In genomic region chr11:116852291-116852890, GRCm38 (mm10) we compare ENCODE assay signal across 8 mouse cellular contexts. TPM values are rescaled to one million over a fixed set of nuclear protein-coding genes. Genes with fewer than 3 reads are reported as not detected.
A peak's percentile ranks its signal among the peaks of the same experiment; 100 is the strongest.
DNase-seq lines count a peak whose midpoint lies in the region; ATAC-seq and TF ChIP-seq lines count a peak whose summit lies in the region.

Mfsd11 (plus strand) TSS chr11:116852440.

- intact Hi-C loops in heart, postnatal 25 days (cut with DNase I): no loop called here

- no peaks in the 10 kb centered on the region for H3K27me3 ChIP-seq in CH12.LX (replicated peaks)
- no peaks in the 10 kb centered on the region for H3K27me3 ChIP-seq in forebrain, embryonic 16.5 days (replicated peaks; ENCODE audit: control insufficient read depth, insufficient read depth, low read length)
- H3K27me3 ChIP-seq in lung, embryonic 14.5 days (ENCODE audit: insufficient read depth, low read length): no peaks in the 10 kb centered on the region
- no peaks in the 10 kb centered on the region for H3K27me3 ChIP-seq in thymus, adult 2 months (ENCODE audit: control insufficient read depth, insufficient read depth, low read length)

- TF ChIP-seq CTCF in CH12.LX (conservative IDR thresholded peaks at IDR 0.05 in 1 of 2, IDR thresholded peaks at IDR 0.05 in 1 of 2; ENCODE audit: low read depth in 2 of 2, low read length in 2 of 2): no peak
- TF ChIP-seq CTCF in layer of hippocampus, adult 2 months (conservative IDR thresholded peaks at IDR 0.05): no peak
- TF ChIP-seq CTCF in lung, embryonic 14.5 days (IDR thresholded peaks at IDR 0.05; ENCODE audit: low read depth): no peak
- no peak for TF ChIP-seq CTCF in olfactory bulb, adult 2 months (IDR thresholded peaks at IDR 0.05; ENCODE audit: insufficient read depth, low read depth, low read length)
- TF ChIP-seq CTCF in thymus, adult 2 months (IDR thresholded peaks at IDR 0.05; ENCODE audit: borderline replicate concordance, control insufficient read depth, extremely low read depth, insufficient read depth, low read length, poor library complexity): no peak

- peak within 1 kb of the TSS; percentile 88 to 95 (median 92) for H3K4me3 ChIP-seq in CH12.LX (replicated peaks in 1 of 3; ENCODE audit: low read depth in 2 of 3, low read length in 2 of 3, poor library complexity in 1 of 3)
- peak within 1 kb of the TSS; percentile 65 for H3K4me3 ChIP-seq in forebrain, embryonic 16.5 days (replicated peaks; ENCODE audit: low read length)
- peak within 1 kb of the TSS; percentile 78 for H3K4me3 ChIP-seq in layer of hippocampus, adult 2 months
- H3K4me3 ChIP-seq in lung, embryonic 14.5 days (ENCODE audit: low read depth, low read length): peak within 1 kb of the TSS; percentile 81
- peak within 1 kb of the TSS; percentile 94 for H3K4me3 ChIP-seq in olfactory bulb, adult 2 months (ENCODE audit: insufficient read depth, low read depth, low read length)
- peak within 1 kb of the TSS; percentile 85 for H3K4me3 ChIP-seq in thymus, adult 2 months (ENCODE audit: control insufficient read depth, insufficient read depth, low read length)

- peak within 1 kb of the TSS; percentile 92 for H3K9ac ChIP-seq in CH12.LX (ENCODE audit: insufficient read depth, low read depth)
- H3K9ac ChIP-seq in forebrain, embryonic 16.5 days (replicated peaks; ENCODE audit: low read depth, low read length): peak within 1 kb of the TSS; percentile 97
- peak within 1 kb of the TSS; percentile 93 for H3K9ac ChIP-seq in lung, embryonic 14.5 days

- peaks cover 2 to 38% of the 10 kb centered on the region in 2 experiments; a peak in 2 of 4 replicates for H3K4me1 ChIP-seq in CH12.LX (ENCODE audit: control insufficient read depth in 1 of 2, insufficient read depth in 2 of 2)
- H3K4me1 ChIP-seq in forebrain, embryonic 16.5 days (replicated peaks; ENCODE audit: control insufficient read depth, insufficient read depth, low read length): peaks cover 23% of the 10 kb centered on the region
- no peaks in the 10 kb centered on the region for H3K4me1 ChIP-seq in lung, embryonic 14.5 days (ENCODE audit: insufficient read depth)
- H3K4me1 ChIP-seq in olfactory bulb, adult 2 months (ENCODE audit: control insufficient read depth, insufficient read depth, low read length): no peaks in the 10 kb centered on the region
- no peaks in the 10 kb centered on the region for H3K4me1 ChIP-seq in thymus, adult 2 months (replicated peaks; ENCODE audit: control insufficient read depth, insufficient read depth, low read length)

- no peak for TF ChIP-seq RAD21 in CH12.LX (IDR thresholded peaks at IDR 0.05; ENCODE audit: low read depth, low read length)

- peaks cover 29 to 48% of the 10 kb centered on the region in 2 experiments for H3K36me3 ChIP-seq in CH12.LX (replicated peaks in 1 of 2; ENCODE audit: control insufficient read depth in 1 of 2, insufficient read depth in 1 of 2, low read length in 1 of 2)
- peaks cover 9% of the 10 kb centered on the region; the same call in 1 of the 2 replicates for H3K36me3 ChIP-seq in forebrain, embryonic 16.5 days (ENCODE audit: control insufficient read depth, insufficient read depth)
- peaks cover 45% of the 10 kb centered on the region for H3K36me3 ChIP-seq in lung, embryonic 14.5 days (ENCODE audit: insufficient read depth)
- peaks cover 33% of the 10 kb centered on the region for H3K36me3 ChIP-seq in thymus, adult 2 months (ENCODE audit: control insufficient read depth, insufficient read depth, low read length)

- dilution Hi-C loops in CH12.LX (cut with MboI; ENCODE audit: extremely low pct_ligation_motif_present, extremely low pct_unique_long_range_greater_than_20kb, low sequenced_read_pairs): no loop called here

- H3K4me2 ChIP-seq in CH12.LX (ENCODE audit: insufficient read depth, low read depth, poor library complexity, severe bottlenecking): peak within 1 kb of the TSS; percentile 83
- peak within 1 kb of the TSS; percentile 84 for H3K4me2 ChIP-seq in forebrain, embryonic 16.5 days (ENCODE audit: low read length)
- H3K4me2 ChIP-seq in lung, embryonic 14.5 days: peak within 1 kb of the TSS; percentile 92

- ATAC-seq in forebrain, embryonic 16.5 days: peak; percentile 57
- peak; percentile 61 for ATAC-seq in lung, embryonic 14.5 days (ENCODE audit: insufficient read depth)

- no peak for TF ChIP-seq POLR2A in CH12.LX (IDR thresholded peaks at IDR 0.05; ENCODE audit: low read depth, low read length)
- TF ChIP-seq POLR2A in olfactory bulb, adult 2 months (IDR thresholded peaks at IDR 0.05; ENCODE audit: insufficient read depth, low read depth, low read length): no peak
- no peak for TF ChIP-seq POLR2A in thymus, adult 2 months (IDR thresholded peaks at IDR 0.05; ENCODE audit: control insufficient read depth, extremely low read depth, insufficient read depth, low read length, poor library complexity)

- TF ChIP-seq EP300 in CH12.LX (IDR thresholded peaks at IDR 0.05; ENCODE audit: low read length): no peak

- H3K79me2 ChIP-seq in CH12.LX (replicated peaks; ENCODE audit: control insufficient read depth, extremely low read depth, insufficient read depth, poor library complexity, severe bottlenecking): peaks cover 47% of the 10 kb centered on the region

- WGBS in forebrain, embryonic 16.5 days: 0% methylated on average over 62 of the region's 91 CpGs
- under 1% methylated on average over 78 of the region's 91 CpGs for WGBS in lung, embryonic 14.5 days
- WGBS in olfactory bulb, adult 2 months: under 1% methylated on average over 88 of the region's 91 CpGs
- under 1% methylated on average over 88 of the region's 91 CpGs for WGBS in thymus, adult 2 months

- in situ Hi-C loops in CH12.LX (cut with MboI; ENCODE audit: low pct_ligation_motif_present, low pct_unique_long_range_greater_than_20kb, low sequenced_read_pairs): no loop called here

- no peaks in the 10 kb centered on the region for H3K9me3 ChIP-seq in CH12.LX (replicated peaks; ENCODE audit: low read length)
- H3K9me3 ChIP-seq in forebrain, embryonic 16.5 days (ENCODE audit: control insufficient read depth, low read length): no peaks in the 10 kb centered on the region
- no peaks in the 10 kb centered on the region for H3K9me3 ChIP-seq in lung, embryonic 14.5 days (ENCODE audit: low read depth, low read length)

- H3K27ac ChIP-seq in CH12.LX (ENCODE audit: insufficient read depth, low read depth): peak within 1 kb of the TSS; percentile 92
- H3K27ac ChIP-seq in forebrain, embryonic 16.5 days (ENCODE audit: low read length): peak within 1 kb of the TSS; percentile 99
- peak within 1 kb of the TSS; percentile 90 for H3K27ac ChIP-seq in layer of hippocampus, adult 2 months
- peak within 1 kb of the TSS; percentile 99 for H3K27ac ChIP-seq in lung, embryonic 14.5 days (ENCODE audit: low read depth)
- peak within 1 kb of the TSS; percentile 95 for H3K27ac ChIP-seq in olfactory bulb, adult 2 months (ENCODE audit: insufficient read depth, low read depth, low read length)
- peak within 1 kb of the TSS; percentile 81 for H3K27ac ChIP-seq in thymus, adult 2 months (ENCODE audit: control insufficient read depth, insufficient read depth, low read length)

- DNase-seq in CH12.LX (ENCODE audit: extremely low read depth): peak; percentile 58
- peak; percentile 79 for DNase-seq in cerebellum, adult 11-12 months
- DNase-seq in heart, postnatal 25 days (ENCODE audit: low spot score): peak; percentile 71
- DNase-seq in layer of hippocampus, adult 2 months (ENCODE audit: low spot score in 2 of 2): peak; percentile 67 to 76
- peak; percentile 84 for DNase-seq in lung, embryonic 14.5 days
- peak; percentile 84 for DNase-seq in thymus, adult 2 months

TF ChIP-seq in CH12.LX, 34 proteins besides CTCF, POLR2A, EP300 and RAD21:
- no peak for TF ChIP-seq NELFE (IDR thresholded peaks at IDR 0.05; ENCODE audit: low read depth, low read length)
- no peak for TF ChIP-seq TBP (conservative IDR thresholded peaks at IDR 0.05; ENCODE audit: low read depth, low read length)
- no peak for TF ChIP-seq MYC (IDR thresholded peaks at IDR 0.05; ENCODE audit: low read depth, low read length)
- TF ChIP-seq IRF4 (IDR thresholded peaks at IDR 0.05; ENCODE audit: low read depth, low read length): no peak
- TF ChIP-seq USF1 (IDR thresholded peaks at IDR 0.05; ENCODE audit: low read depth, low read length): no peak
- no peak for TF ChIP-seq SIN3A (IDR thresholded peaks at IDR 0.05; ENCODE audit: low read length)
- no peak for TF ChIP-seq NRF1 (IDR thresholded peaks at IDR 0.05; ENCODE audit: low read depth, low read length)
- no peak for TF ChIP-seq ETS1 (conservative IDR thresholded peaks at IDR 0.05; ENCODE audit: low read depth, low read length)
- TF ChIP-seq UBTF (IDR thresholded peaks at IDR 0.05; ENCODE audit: low read depth, low read length): no peak; the same call in 1 of the 2 replicates
- TF ChIP-seq BHLHE40 (IDR thresholded peaks at IDR 0.05; ENCODE audit: low read depth, low read length): no peak
- no peak for TF ChIP-seq SMC3 (IDR thresholded peaks at IDR 0.05; ENCODE audit: low read depth, low read length)
- TF ChIP-seq HCFC1 (IDR thresholded peaks at IDR 0.05; ENCODE audit: low read depth, low read length): no peak
- TF ChIP-seq JUN (IDR thresholded peaks at IDR 0.05; ENCODE audit: insufficient read depth, low read depth, low read length): no peak
- TF ChIP-seq MEF2A (IDR thresholded peaks at IDR 0.05; ENCODE audit: borderline replicate concordance, low read depth, low read length): no peak
- no peak for TF ChIP-seq MXI1 (IDR thresholded peaks at IDR 0.05; ENCODE audit: low read depth, low read length)
- no peak for TF ChIP-seq ZMIZ1 (IDR thresholded peaks at IDR 0.05; ENCODE audit: low read depth, low read length)
- no peak for TF ChIP-seq KAT2A (IDR thresholded peaks at IDR 0.05; ENCODE audit: insufficient replicate concordance, low read length)
TF ChIP-seq in CH12.LX: peak in this region for 0.

RNA-seq across cellular contexts. Expression of gene Mfsd11, which starts in this region (rescaled TPM):
- total RNA-seq in CH12.LX (2012; rRNA removed) (13.2 and 16.0 TPM in 2 replicates), CH12.LX (2014; rRNA removed) (3.7 and 4.1 TPM in 2 replicates)
- 15.4 and 17.7 TPM in 2 replicates for polyA plus RNA-seq in CH12.LX (2012; ENCODE audit: insufficient read length, low read depth)
- polyA plus RNA-seq in forebrain, embryonic 16.5 days (2015; fragmentation: Nextera tagmentation; extraction: Ambion mirVana): 46.3 and 55.8 TPM in 2 replicates
- 10 to 100 TPM; 34.0 to 36.9 TPM for total RNA-seq in heart, postnatal 25 days (2021)
- total RNA-seq in layer of hippocampus, adult 2 months (2021): 10 to 100 TPM; 41.0 to 41.6 TPM
- polyA plus RNA-seq in lung, embryonic 14.5 days (2014; fragmentation: Nextera tagmentation; extraction: Ambion mirVana): 31.8 and 36.7 TPM in 2 replicates
- polyA plus RNA-seq in olfactory bulb, adult 2 months (2012; ENCODE audit: insufficient read depth, insufficient read length, low replicate concordance, missing spikeins): not detected in 2 replicates
- 32.9 and 33.0 TPM in 2 replicates for polyA plus RNA-seq in thymus, adult 2 months (2012; rRNA removed)

Comparison
In these comparisons a context has a peak if more than half of its experiments do, and no peak if none do; other contexts are left out.
1. Peak in every context shown above with its lines: DNase-seq, ATAC-seq, H3K4me3 ChIP-seq and H3K27ac ChIP-seq.